Mouse (Mus musculus): ENCODE data around the gene Wdfy3.

DNA sequence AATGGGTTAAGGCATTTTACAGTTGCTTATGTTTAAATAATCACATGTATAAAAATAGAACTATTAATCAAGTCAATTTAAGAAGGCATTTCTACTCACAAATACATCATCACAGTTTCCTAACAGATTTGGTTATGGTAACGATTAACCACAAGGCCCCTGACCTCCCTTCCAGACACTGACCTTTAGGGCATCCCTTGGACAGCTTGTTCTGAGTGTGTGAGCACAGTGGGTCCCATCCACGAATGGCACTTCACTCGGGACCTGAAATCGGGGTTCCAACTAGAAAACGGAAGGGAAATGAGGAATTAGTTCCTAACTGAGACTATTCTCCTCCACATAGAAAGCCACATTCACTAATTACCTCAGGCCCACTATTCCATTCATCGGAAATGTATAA lies 60.1 kb downstream of the Wdfy3 start:
- TF ChIP-seq CTCF (IDR thresholded peaks at IDR 0.05; ENCODE audit: extremely low read depth, insufficient read depth, low read length) = no peak
- TF ChIP-seq POLR2A (IDR thresholded peaks at IDR 0.05; ENCODE audit: extremely low read depth, insufficient read depth, low read length) = no peak
